Mouse (Mus musculus): ENCODE data around the gene Zbtb20. TPM values are rescaled to one million over a fixed set of nuclear protein-coding genes. Genes with fewer than 3 reads are reported as not detected.

Zbtb20 gene
- polyA plus RNA-seq, 1 experiment from 2014 or later: 20.2 TPM

DNA sequence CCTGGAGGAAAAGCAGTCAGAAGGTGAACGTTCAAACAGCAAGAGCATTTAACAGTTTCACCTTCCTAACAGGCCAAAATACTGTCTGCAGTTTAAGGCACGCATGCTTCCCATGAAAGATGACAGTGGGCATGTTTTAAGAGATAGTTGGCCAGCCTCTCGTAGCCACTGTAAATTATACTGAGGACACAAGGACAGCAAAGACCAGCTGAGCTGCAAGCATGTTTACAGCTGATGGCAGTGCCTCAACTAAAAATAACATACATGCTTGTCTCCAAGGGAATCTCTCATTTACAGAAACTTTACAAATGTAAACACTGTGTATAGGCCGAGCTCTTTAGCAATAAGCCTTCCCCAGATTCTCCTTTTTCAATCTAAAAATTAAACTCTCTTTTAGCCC is 740.7 kb downstream of the Zbtb20 start:
- Histone ChIP-seq H3K4me1 (peaks cover 29% of the 10 kb centered on the region), H3K9me3 (no peaks in the 10 kb centered on the region), H3K4me3 (no peak overlapping the region), H3K27ac (peak overlapping the region; percentile 24), H3K36me3 (peaks cover 5% of the 10 kb centered on the region; the same call in 1 of the 2 replicates), H3K9ac (no peak overlapping the region), H3K4me2 (no peak overlapping the region), H3K27me3 (no peaks in the 10 kb centered on the region)
- WGBS: 42% methylated on average over 4 of the region's 4 CpGs
- no peak for ATAC-seq (ENCODE audit: insufficient number of reproducible peaks, insufficient read depth, low FRiP score, low TSS enrichment, low read depth)

DNA sequence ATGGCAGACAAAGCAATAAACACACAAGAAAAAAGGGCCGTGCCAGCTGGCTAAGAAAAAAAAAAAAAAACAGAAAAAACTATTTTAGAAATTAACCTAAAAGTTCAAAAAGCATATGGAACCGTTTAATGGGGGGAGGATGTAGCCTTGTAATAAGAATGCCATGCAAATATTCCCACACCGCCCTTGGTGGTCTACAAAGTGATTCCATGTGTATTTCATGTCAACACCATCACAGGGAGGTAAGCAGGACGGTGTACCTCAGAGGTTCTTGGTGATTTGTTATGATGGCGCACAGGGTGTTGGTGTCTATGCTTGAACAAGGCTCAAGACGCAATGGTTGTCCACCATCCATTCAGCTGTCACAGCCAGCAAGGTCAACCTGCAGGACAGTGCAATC is 741.7 kb downstream of the Zbtb20 start:
- H3K4me3 ChIP-seq: no peak overlapping the region
- H3K9me3 ChIP-seq: no peaks in the 10 kb centered on the region
- no peak overlapping the region for H3K9ac ChIP-seq
- no peak overlapping the region for H3K4me2 ChIP-seq
- peaks cover 29% of the 10 kb centered on the region for H3K4me1 ChIP-seq
- ATAC-seq (ENCODE audit: insufficient number of reproducible peaks, insufficient read depth, low FRiP score, low TSS enrichment, low read depth): no peak
- 34% methylated on average over 6 of the region's 6 CpGs for WGBS
- H3K27me3 ChIP-seq: no peaks in the 10 kb centered on the region
- peaks cover 5% of the 10 kb centered on the region; the same call in 1 of the 2 replicates for H3K36me3 ChIP-seq
- no peak overlapping the region for H3K27ac ChIP-seq

DNA sequence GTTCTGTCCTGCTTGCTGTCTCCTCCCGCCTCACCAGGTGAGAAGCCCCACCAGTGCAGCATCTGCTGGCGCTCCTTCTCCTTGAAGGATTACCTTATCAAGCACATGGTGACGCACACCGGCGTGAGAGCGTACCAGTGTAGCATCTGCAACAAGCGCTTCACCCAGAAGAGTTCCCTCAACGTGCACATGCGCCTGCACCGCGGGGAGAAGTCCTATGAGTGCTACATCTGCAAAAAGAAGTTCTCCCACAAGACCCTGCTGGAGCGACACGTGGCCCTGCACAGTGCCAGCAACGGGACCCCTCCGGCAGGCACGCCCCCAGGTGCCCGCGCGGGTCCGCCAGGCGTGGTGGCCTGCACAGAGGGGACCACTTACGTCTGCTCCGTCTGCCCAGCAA is 742.6 kb downstream of the Zbtb20 start:
- Histone ChIP-seq H3K4me3 (no peak overlapping the region), H3K4me1 (peaks cover 29% of the 10 kb centered on the region), H3K9ac (no peak overlapping the region), H3K4me2 (no peak overlapping the region), H3K36me3 (peaks cover 5% of the 10 kb centered on the region; the same call in 1 of the 2 replicates), H3K9me3 (no peaks in the 10 kb centered on the region), H3K27ac (no peak overlapping the region; the same call in 1 of the 2 replicates), H3K27me3 (no peaks in the 10 kb centered on the region)
- ATAC-seq (ENCODE audit: insufficient number of reproducible peaks, insufficient read depth, low FRiP score, low TSS enrichment, low read depth): no peak
- WGBS: 91% methylated on average over 23 of the region's 23 CpGs

GRCm38 (mm10) chr16:43619277-43619676 is 743.6 kb downstream of the Zbtb20 start:
- H3K9ac ChIP-seq: no peak overlapping the region
- no peak overlapping the region for H3K4me3 ChIP-seq
- ATAC-seq (ENCODE audit: insufficient number of reproducible peaks, insufficient read depth, low FRiP score, low TSS enrichment, low read depth): no peak
- H3K27me3 ChIP-seq: no peaks in the 10 kb centered on the region
- no peak overlapping the region for H3K4me2 ChIP-seq
- no peaks in the 10 kb centered on the region for H3K9me3 ChIP-seq
- H3K4me1 ChIP-seq: peaks cover 28% of the 10 kb centered on the region
- WGBS: 54% methylated on average over 6 of the region's 6 CpGs
- H3K36me3 ChIP-seq: peaks cover 5% of the 10 kb centered on the region; the same call in 1 of the 2 replicates
- 0 out of 2 replicates have a peak overlapping the region, but pooled peaks have one; percentile 22 for H3K27ac ChIP-seq

DNA sequence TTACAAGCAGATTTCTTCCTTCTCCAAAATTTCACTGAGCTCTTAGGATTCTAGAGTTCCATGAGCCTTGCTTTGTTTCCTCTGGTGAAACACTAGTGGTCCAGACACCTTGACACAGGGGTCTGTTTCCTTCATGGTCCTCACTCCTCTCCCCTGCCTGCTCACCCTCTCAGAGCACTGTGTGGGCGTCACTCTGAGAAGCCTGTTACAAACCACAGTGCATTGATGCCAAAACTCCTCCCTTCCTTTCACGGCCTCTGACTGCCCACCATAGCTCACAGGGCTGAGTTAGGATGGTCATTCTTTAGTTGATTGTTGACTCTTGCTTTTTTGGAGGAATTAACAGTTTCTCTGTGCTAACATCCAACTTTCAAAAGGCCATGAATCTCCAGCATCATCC is 744.7 kb downstream of the Zbtb20 start:
- Histone ChIP-seq H3K9ac (no peak overlapping the region), H3K9me3 (no peaks in the 10 kb centered on the region), H3K27me3 (no peaks in the 10 kb centered on the region), H3K4me1 (peaks cover 31% of the 10 kb centered on the region), H3K27ac (no peak overlapping the region), H3K36me3 (peaks cover 5% of the 10 kb centered on the region; the same call in 1 of the 2 replicates), H3K4me3 (no peak overlapping the region), H3K4me2 (no peak overlapping the region)
- ATAC-seq (ENCODE audit: insufficient number of reproducible peaks, insufficient read depth, low FRiP score, low TSS enrichment, low read depth): no peak
- 37% methylated on average over 2 of the region's 2 CpGs for WGBS

DNA sequence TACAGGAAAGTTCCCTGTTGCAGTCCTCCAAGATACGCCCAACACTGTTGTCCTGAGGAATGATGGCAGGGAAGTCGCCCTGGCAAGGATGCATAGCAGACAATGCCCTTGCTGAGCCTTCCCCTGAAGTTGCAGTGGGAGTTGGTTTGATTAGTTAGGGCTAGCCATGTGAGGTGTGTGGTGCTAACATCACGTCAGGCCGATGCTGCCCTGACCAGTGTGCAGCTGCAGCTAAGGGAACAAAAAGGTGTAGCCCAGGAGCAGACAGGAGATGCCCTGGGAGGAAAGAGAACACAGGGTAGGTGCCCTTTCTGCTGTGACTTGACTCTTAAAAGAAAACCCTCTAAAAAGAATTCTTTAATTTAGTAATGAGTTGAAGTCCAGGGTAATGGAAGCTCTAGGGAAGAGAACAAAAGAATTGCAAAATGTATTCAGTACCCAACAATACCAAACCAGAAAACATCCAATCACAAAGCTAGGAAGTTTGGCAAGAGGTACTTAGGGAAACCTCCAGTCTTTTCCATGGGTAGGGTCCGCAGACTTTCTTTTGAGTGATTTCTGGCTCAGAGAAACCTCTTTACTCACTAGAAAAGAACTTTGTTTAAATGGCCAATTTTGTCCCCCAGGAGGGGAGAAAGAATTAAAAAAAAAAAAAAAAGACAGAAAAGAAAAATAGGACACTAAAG is 747.8 kb downstream of the Zbtb20 start:
- H3K27me3 ChIP-seq: no peaks in the 10 kb centered on the region
- H3K9me3 ChIP-seq: no peaks in the 10 kb centered on the region
- no peak overlapping the region for H3K9ac ChIP-seq
- H3K4me1 ChIP-seq: peaks cover 16% of the 10 kb centered on the region
- H3K4me2 ChIP-seq: no peak overlapping the region
- H3K4me3 ChIP-seq: no peak overlapping the region
- WGBS: 78% methylated on average over 5 of the region's 5 CpGs
- no peak for ATAC-seq (ENCODE audit: insufficient number of reproducible peaks, insufficient read depth, low FRiP score, low TSS enrichment, low read depth)
- H3K27ac ChIP-seq: no peak overlapping the region
- H3K36me3 ChIP-seq: peaks cover 1% of the 10 kb centered on the region; the same call in 1 of the 2 replicates

DNA sequence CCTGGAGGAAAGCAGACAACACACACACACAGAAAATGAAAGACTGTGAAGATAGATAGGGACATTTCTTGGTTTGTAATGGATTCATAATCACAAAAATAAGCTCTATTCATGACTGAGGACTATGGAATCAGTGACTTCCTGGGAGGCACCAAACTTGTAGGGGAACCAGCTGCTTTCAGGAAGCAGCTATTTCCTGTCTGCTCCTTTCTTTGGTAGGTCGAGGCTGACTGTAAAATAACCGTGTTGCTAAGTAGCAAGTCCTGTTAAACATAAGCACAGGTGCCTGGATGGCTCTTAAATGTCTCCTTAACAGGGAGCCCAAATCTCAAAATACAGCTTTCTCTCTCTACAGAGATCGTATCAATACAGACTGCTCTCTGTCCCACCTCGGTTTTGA is 749.2 kb downstream of the Zbtb20 start:
- ATAC-seq (ENCODE audit: insufficient number of reproducible peaks, insufficient read depth, low FRiP score, low TSS enrichment, low read depth): no peak
- H3K36me3 ChIP-seq: no peaks in the 10 kb centered on the region
- no peak overlapping the region for H3K9ac ChIP-seq
- no peak overlapping the region for H3K4me2 ChIP-seq
- WGBS: 62% methylated on average over 4 of the region's 4 CpGs
- no peak overlapping the region for H3K27ac ChIP-seq
- H3K4me1 ChIP-seq: peaks cover 13% of the 10 kb centered on the region
- H3K4me3 ChIP-seq: no peak overlapping the region
- no peaks in the 10 kb centered on the region for H3K27me3 ChIP-seq
- H3K9me3 ChIP-seq: no peaks in the 10 kb centered on the region

- no peak overlapping the region for H3K4me3 ChIP-seq
- H3K27ac ChIP-seq: 0 out of 2 replicates have a peak overlapping the region, but pooled peaks have one; percentile 11
- H3K27me3 ChIP-seq: no peaks in the 10 kb centered on the region
- no peak overlapping the region for H3K4me2 ChIP-seq
- H3K9me3 ChIP-seq: no peaks in the 10 kb centered on the region
- H3K4me1 ChIP-seq: peaks cover 13% of the 10 kb centered on the region
- no peak overlapping the region for H3K9ac ChIP-seq
- H3K36me3 ChIP-seq: no peaks in the 10 kb centered on the region
- ATAC-seq (ENCODE audit: insufficient number of reproducible peaks, insufficient read depth, low FRiP score, low TSS enrichment, low read depth): no peak
- WGBS: 61% methylated on average over 2 of the region's 2 CpGs
Observed at GRCm38 (mm10) chr16:43625289-43625688, 749.6 kb downstream of the Zbtb20 start.

- H3K4me3 ChIP-seq: no peak overlapping the region
- no peaks in the 10 kb centered on the region for H3K27me3 ChIP-seq
- WGBS: 87% methylated on average over 5 of the region's 5 CpGs
- no peak for ATAC-seq (ENCODE audit: insufficient number of reproducible peaks, insufficient read depth, low FRiP score, low TSS enrichment, low read depth)
- no peaks in the 10 kb centered on the region for H3K36me3 ChIP-seq
- H3K9me3 ChIP-seq: no peaks in the 10 kb centered on the region
- no peak overlapping the region for H3K4me2 ChIP-seq
- no peak overlapping the region for H3K27ac ChIP-seq
- no peak overlapping the region for H3K9ac ChIP-seq
- peaks cover 10% of the 10 kb centered on the region for H3K4me1 ChIP-seq
Observed at GRCm38 (mm10) chr16:43625956-43626355, 750.3 kb downstream of the Zbtb20 start.

DNA sequence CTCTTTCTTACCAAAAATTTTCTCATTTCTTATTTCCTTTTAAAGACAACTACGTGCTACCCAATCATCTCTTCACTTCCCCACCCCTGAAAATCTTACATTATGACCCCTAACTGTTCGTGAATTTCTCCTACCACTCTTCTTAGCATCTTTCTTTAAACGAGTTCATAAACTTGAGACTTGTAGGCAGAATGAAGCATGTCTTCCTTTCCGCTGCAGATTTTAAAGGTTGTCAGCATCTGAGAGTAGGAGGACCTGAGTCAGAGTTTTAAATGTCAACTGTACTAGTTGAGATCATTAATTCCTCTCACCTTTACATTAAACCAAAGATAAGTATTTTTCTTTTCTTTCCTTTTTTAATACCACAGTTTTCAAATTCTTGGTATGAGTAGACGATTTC is 753.0 kb downstream of the Zbtb20 start:
- 89% methylated on average over 5 of the region's 5 CpGs for WGBS
- no peak for ATAC-seq (ENCODE audit: insufficient number of reproducible peaks, insufficient read depth, low FRiP score, low TSS enrichment, low read depth)

GRCm38 (mm10) chr16:43631758-43632157 is 756.1 kb downstream of the Zbtb20 start:
- H3K27me3 ChIP-seq: no peaks in the 10 kb centered on the region
- peaks cover 3% of the 10 kb centered on the region; the same call in 1 of the 2 replicates for H3K4me1 ChIP-seq
- whole genome bisulfite sequencing: 85% methylated on average over 2 of the region's 2 CpGs
- H3K36me3 ChIP-seq: no peaks in the 10 kb centered on the region
- H3K9ac ChIP-seq: no peak overlapping the region
- H3K9me3 ChIP-seq: no peaks in the 10 kb centered on the region
- H3K27ac ChIP-seq: no peak overlapping the region
- H3K4me3 ChIP-seq: no peak overlapping the region
- no peak for ATAC-seq (ENCODE audit: insufficient number of reproducible peaks, insufficient read depth, low FRiP score, low TSS enrichment, low read depth)
- H3K4me2 ChIP-seq: no peak overlapping the region

More for the DNA sequence above, 753.0 kb downstream of the Zbtb20 start:
- H3K4me2 ChIP-seq: no peak overlapping the region
- no peaks in the 10 kb centered on the region for H3K9me3 ChIP-seq
- no peak overlapping the region for H3K27ac ChIP-seq
- peaks cover 10% of the 10 kb centered on the region for H3K4me1 ChIP-seq
- H3K27me3 ChIP-seq: no peaks in the 10 kb centered on the region
- H3K9ac ChIP-seq: no peak overlapping the region
- no peak overlapping the region for H3K4me3 ChIP-seq
- no peaks in the 10 kb centered on the region for H3K36me3 ChIP-seq

- Histone ChIP-seq H3K9me3 (no peaks in the 10 kb centered on the region), H3K27ac (no peak overlapping the region), H3K36me3 (no peaks in the 10 kb centered on the region), H3K4me2 (no peak overlapping the region), H3K4me3 (no peak overlapping the region), H3K27me3 (no peaks in the 10 kb centered on the region), H3K9ac (no peak overlapping the region), H3K4me1 (0 out of 2 replicates have a peak, but pooled peaks cover 3% of the 10 kb centered on the region)
- no peak for ATAC-seq (ENCODE audit: insufficient number of reproducible peaks, insufficient read depth, low FRiP score, low TSS enrichment, low read depth)
- 89% methylated on average over 7 of the region's 7 CpGs for WGBS
Observed at GRCm38 (mm10) chr16:43634037-43634436, 758.4 kb downstream of the Zbtb20 start.

Measured in embryonic facial prominence, embryonic 13.5 days (tissue).